Mouse (Mus musculus) adrenal gland (tissue): Measurements from ENCODE around the gene Magi1.

Experiments used
- intact Hi-C: fragments of 180-260 bp; cut with DNase I; formaldehyde crosslinking; loops from one replicate; pipeline ENCODE4 v1.15.1; 2025
- long read RNA-seq, 2 experiments: library from polyadenylated mRNA; unstranded; transcript quantifications; one replicate each; pipeline ENCODE4 v2.0.0; 2020; ENCODE audit warnings: borderline replicate concordance in 1 of 2; ENCODE audit not compliant: insufficient replicate concordance in 1 of 2

Gene Magi1
- long read RNA-seq, experiment 1, partial matches to known transcripts: 0 of 7 reads
- long read RNA-seq, experiment 1, other reads (novel, unspliced or antisense): 7 of 7 reads
- long read RNA-seq, experiment 2, partial matches to known transcripts: 0 of 7 reads
- long read RNA-seq, experiment 2, other reads (novel, unspliced or antisense): 7 of 7 reads

- intact Hi-C loops: loop anchor here (5.0 kb wide), 2 partner anchors 116 to 201 kb away; no protein-coding TSS in a partner anchor
Observed at GRCm38 (mm10) chr6:94283318-94284061, at the start of gene Magi1. TSS of gene Magi1 (minus strand) at chr6:94283917.

GRCm38 (mm10) chr6:94327143-94327542, 43.4 kb upstream of the Magi1 start:
- intact Hi-C loops: no loop called here

GRCm38 (mm10) chr6:94316886-94317285, 33.2 kb upstream of the Magi1 start:
- intact Hi-C loops: no loop called here

GRCm38 (mm10) chr6:94312285-94312684, 28.6 kb upstream of the Magi1 start:
- intact Hi-C loops: no loop called here

- intact Hi-C loops: no loop called here
Observed at GRCm38 (mm10) chr6:94308498-94308897, 24.8 kb upstream of the Magi1 start.

- intact Hi-C loops: no loop called here
Observed at GRCm38 (mm10) chr6:94303512-94303911, 19.8 kb upstream of the Magi1 start.

- intact Hi-C loops: no loop called here
Observed at GRCm38 (mm10) chr6:94301804-94302203, 18.1 kb upstream of the Magi1 start.

- intact Hi-C loops: no loop called here
Observed at GRCm38 (mm10) chr6:94300562-94300961, 16.8 kb upstream of the Magi1 start.

GRCm38 (mm10) chr6:94287387-94287786, 3.7 kb upstream of the Magi1 start:
- intact Hi-C loops: no loop called here

- intact Hi-C loops: no loop called here
Observed at GRCm38 (mm10) chr6:94286555-94286954, 2.8 kb upstream of the Magi1 start.

GRCm38 (mm10) chr6:94284089-94284825, 540 bp upstream of the Magi1 start:
- intact Hi-C loops: loop anchor here (5.0 kb wide), 2 partner anchors 117 to 202 kb away; no protein-coding TSS in a partner anchor

- intact Hi-C loops: loop anchor here (5.0 kb wide), 2 partner anchors 115 to 200 kb away; no protein-coding TSS in a partner anchor
Observed at GRCm38 (mm10) chr6:94282301-94283241, 1.1 kb downstream of the Magi1 start.

- intact Hi-C loops: loop anchor here (5.0 kb wide), 2 partner anchors 114 to 199 kb away; no protein-coding TSS in a partner anchor
Observed at GRCm38 (mm10) chr6:94281606-94282280, 2.0 kb downstream of the Magi1 start.

- intact Hi-C loops: no loop called here
Observed at GRCm38 (mm10) chr6:94273941-94274340, 9.8 kb downstream of the Magi1 start.

- intact Hi-C loops: no loop called here
Observed at GRCm38 (mm10) chr6:94270001-94270400, 13.7 kb downstream of the Magi1 start.

GRCm38 (mm10) chr6:94269174-94269573, 14.5 kb downstream of the Magi1 start:
- intact Hi-C loops: no loop called here

- intact Hi-C loops: no loop called here
Observed at GRCm38 (mm10) chr6:94265244-94265935, 18.3 kb downstream of the Magi1 start.

GRCm38 (mm10) chr6:94264183-94264941, 19.4 kb downstream of the Magi1 start:
- intact Hi-C loops: no loop called here

- intact Hi-C loops: no loop called here
Observed at GRCm38 (mm10) chr6:94260831-94261230, 22.9 kb downstream of the Magi1 start.
